Comparison of ENCODE assay signal across 12 mouse cellular contexts in the genomic region with DNA sequence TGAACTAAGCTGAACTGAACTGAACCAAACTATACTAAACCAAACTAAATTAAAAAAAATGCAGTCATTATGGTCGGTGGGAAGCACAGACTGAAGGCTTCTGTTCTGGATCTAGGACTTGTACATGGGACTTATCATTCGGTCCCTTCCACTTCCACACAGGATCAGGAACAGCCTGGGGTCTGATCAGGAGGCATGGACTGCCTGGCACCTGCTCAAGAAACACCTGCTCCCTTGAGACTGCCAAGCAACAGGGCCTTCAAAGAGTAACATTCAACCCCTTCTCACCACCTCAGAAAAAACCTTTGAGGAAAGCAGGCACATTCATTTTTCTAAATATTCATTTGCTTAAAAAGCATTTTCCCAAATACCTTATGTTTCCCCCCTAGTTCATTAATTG.
"Had no signal": no experiment of that assay in that cellular context is flagged by ENCODE, and none has a peak within 500 bp of the region (broad histone marks: within the 10 kb centered on the region; RNA-seq: fewer than 3 reads in every experiment).

No protein-coding gene starts in this region.

- H3K36me3 ChIP-seq: limb, embryonic 15.5 days; liver, embryonic 12.5 days; midbrain, embryonic 15.5 days; neural tube, embryonic 13.5 days had no signal

- ATAC-seq: liver, embryonic 12.5 days had no signal

- H3K27me3 ChIP-seq: limb, embryonic 15.5 days; liver, embryonic 12.5 days; midbrain, embryonic 15.5 days; neural tube, embryonic 13.5 days had no signal

- H3K9ac ChIP-seq: limb, embryonic 15.5 days; liver, embryonic 12.5 days; lung, embryonic 14.5 days; midbrain, embryonic 15.5 days; neural tube, embryonic 13.5 days had no signal

- H3K27ac ChIP-seq: kidney, postnatal 0 days; left cerebral cortex, adult 2 months; limb, embryonic 15.5 days; liver, embryonic 12.5 days; midbrain, embryonic 15.5 days; neural tube, embryonic 13.5 days had no signal

- H3K9me3 ChIP-seq: limb, embryonic 15.5 days; liver, embryonic 12.5 days; midbrain, embryonic 15.5 days; neural tube, embryonic 13.5 days had no signal

- H3K4me2 ChIP-seq: limb, embryonic 15.5 days; liver, embryonic 12.5 days; lung, embryonic 14.5 days; midbrain, embryonic 15.5 days; neural tube, embryonic 13.5 days had no signal

- H3K4me3 ChIP-seq: left cerebral cortex, adult 2 months; limb, embryonic 15.5 days; liver, embryonic 12.5 days; midbrain, embryonic 15.5 days; neural tube, embryonic 13.5 days had no signal

- DNase-seq: kidney, postnatal 36 days; lung, embryonic 14.5 days; right cerebral cortex, postnatal 4 days; spleen, adult 18-20 months; thymus, adult 18-20 months; thymus, postnatal 25 days had no signal
